Mouse (Mus musculus) liver, postnatal 0 days (tissue): Measurements from ENCODE around the gene Rab3c.

Experiments
- CTCF ChIP-seq: sonication (generic); IDR thresholded peaks from 2 replicates; pipeline ENCODE4 v1.5.1; 2016; ENCODE audit warnings: antibody characterized with exemption, low read depth
- EP300 ChIP-seq: IDR thresholded peaks from 2 replicates; pipeline ENCODE4 v1.6.1; 2016; ENCODE audit warnings: antibody characterized with exemption, low read depth, mild to moderate bottlenecking

- TF ChIP-seq CTCF (no peak), EP300 (no peak)
Measured at GRCm38 (mm10) chr13:110062288-110062687, 218.5 kb downstream of the Rab3c start.
